Mouse (Mus musculus): ENCODE measurements around the gene Ewsr1. TPM values are rescaled to one million over a fixed set of nuclear protein-coding genes. Genes with fewer than 3 reads are reported as not detected.

Gene Ewsr1
- total RNA-seq, 4 experiments from 2014 or later: 207 to 451 (median 331) TPM

Small RNA genes lying within 50 kb of the gene (microRNA-seq; reads per million reads assigned to microRNA genes)
- 0 reads per million in 2 experiments for gene Gm47296

Other genes starting within 250 kb of the Ewsr1 start
- gene Nf2, start 249.7 kb downstream of the Ewsr1 start, total RNA-seq (2022): 100 to 1,000 TPM in 2 of 4 experiments, 10 to 100 TPM in 2; 82.7 to 196 (median 122) TPM
- gene Nipsnap1, start 225.3 kb downstream of the Ewsr1 start, total RNA-seq (2022): 10 to 100 TPM; 32.7 to 66.5 (median 46.1) TPM
- gene Thoc5, start 203.9 kb downstream of the Ewsr1 start, total RNA-seq (2022): 10 to 100 TPM; 30.8 to 35.1 (median 33.8) TPM
- gene Nefh, start 151.2 kb downstream of the Ewsr1 start, total RNA-seq (2022): 1 to 10 TPM; 1.8 to 2.7 (median 2.3) TPM
- gene Ap1b1, start 112.4 kb downstream of the Ewsr1 start, total RNA-seq (2022): 10 to 100 TPM; 67.4 to 83.9 (median 73.4) TPM
- under 1 TPM; 0.42 to 0.95 (median 0.59) TPM for gene Rasl10a, start 41.1 kb downstream of the Ewsr1 start, total RNA-seq (2022)
- 10 to 100 TPM; 39.6 to 61.2 (median 53.6) TPM for gene Gas2l1, start 33.9 kb downstream of the Ewsr1 start, total RNA-seq (2022)
- 10 to 100 TPM; 19.8 to 31.3 (median 24.4) TPM for gene Rhbdd3, start 340 bp downstream of the Ewsr1 start, total RNA-seq (2022)
- 1 to 10 TPM; 3.7 to 6.6 (median 3.9) TPM for gene Emid1, start 53.0 kb upstream of the Ewsr1 start, total RNA-seq (2022)
- 10 to 100 TPM; 20.9 to 30.7 (median 26.3) TPM for gene Kremen1, start 162.3 kb upstream of the Ewsr1 start, total RNA-seq (2022)